Mouse (Mus musculus) heart, postnatal 25 days (tissue): ENCODE data around the gene Xpo6. TPM values are rescaled to one million over a fixed set of nuclear protein-coding genes. Genes with fewer than 3 reads are reported as not detected.

ENCODE experiments used
- DNase-seq: peaks from one replicate; pipeline ENCODE4 v3.0.0; 2022; ENCODE audit warnings: low spot score
- intact Hi-C: fragments of 180-260 bp; cut with DNase I; formaldehyde crosslinking; loops from one replicate; pipeline ENCODE4 v1.15.1; 2025
- total RNA-seq, 2 experiments: library from RNA; stranded (reverse); gene quantifications; 2 replicates each; pipeline ENCODE4 v1.2.3; 2021

Gene Xpo6
- total RNA-seq, 2 experiments from 2014 or later = 19.2 to 23.7 TPM

DNA sequence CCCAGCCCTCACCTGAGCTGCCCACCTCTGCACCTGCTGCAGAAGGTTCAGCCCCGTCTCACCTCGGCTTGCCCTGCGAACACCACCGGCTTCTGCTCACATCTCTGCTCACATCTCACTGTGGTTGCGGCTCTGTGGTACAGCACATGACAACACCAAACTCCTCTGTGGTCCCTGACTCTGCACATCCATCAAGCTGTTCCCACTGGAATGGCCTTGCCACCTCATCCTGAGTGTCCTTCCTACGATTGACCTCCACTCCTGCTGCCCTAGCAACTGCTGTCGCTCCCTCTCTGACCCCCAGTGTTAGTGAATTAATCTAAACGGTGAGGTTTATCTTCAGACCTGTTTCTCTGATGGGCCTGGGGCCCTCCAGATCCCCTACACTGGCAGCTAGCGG, 115.1 kb downstream of the Xpo6 start:
- intact Hi-C loops = loop anchor here (5.0 kb wide), 1 partner anchor 408 kb away; no protein-coding TSS in a partner anchor

DNA sequence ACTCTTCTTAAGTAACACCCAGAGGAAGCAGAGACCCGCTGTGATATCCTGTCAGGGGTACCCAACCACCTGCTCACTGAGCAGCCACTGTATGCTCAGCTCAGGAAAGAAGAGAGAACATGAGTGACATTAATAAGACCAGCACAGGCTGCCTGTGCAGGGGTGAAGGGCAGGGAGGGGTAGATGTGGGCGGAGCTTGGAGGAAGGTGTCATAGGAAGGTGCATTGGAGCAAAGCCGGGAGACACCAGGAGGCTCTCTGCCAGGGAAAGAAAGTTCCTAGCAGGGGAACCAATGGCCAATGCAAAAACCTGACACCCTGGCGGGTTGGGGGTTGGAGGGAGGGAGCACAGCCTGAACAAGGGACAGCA, 116.3 kb downstream of the Xpo6 start:
- no peak for DNase-seq
- intact Hi-C loops = loop anchor here (5.0 kb wide), 4 partner anchors 57 to 337 kb away; no protein-coding TSS in a partner anchor

More for the DNA sequence above, 115.1 kb downstream of the Xpo6 start:
- no peak for DNase-seq

DNA sequence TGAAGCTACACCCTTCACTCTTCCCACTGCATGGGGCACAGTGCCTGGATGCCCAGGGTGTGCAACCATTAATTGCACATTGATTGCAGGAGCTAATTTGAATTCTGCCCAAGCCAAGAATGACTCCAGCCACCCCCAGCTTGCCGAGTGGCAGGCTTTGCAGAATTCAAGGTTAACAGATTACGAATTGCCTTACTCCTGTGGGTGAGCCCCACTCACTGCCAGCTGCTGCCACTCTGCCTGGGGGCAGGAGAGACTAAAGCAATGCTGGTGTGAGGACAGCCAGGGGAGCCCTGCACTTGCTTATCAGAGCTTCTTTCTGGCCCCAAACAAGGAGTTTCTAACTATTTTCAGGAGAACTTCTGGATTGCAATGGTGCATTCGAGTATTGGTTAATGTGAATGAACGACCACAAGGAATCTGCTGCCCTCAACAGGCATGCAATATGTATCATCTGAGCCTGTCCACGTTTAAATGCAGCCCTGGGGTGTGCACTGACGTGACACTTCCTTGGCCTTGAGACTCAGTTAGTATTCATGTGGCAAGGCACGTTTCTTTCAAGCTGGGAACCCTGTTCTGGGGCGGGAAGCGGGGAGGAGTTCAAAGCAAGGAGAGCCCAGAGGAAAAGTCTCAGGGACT, 116.8 kb downstream of the Xpo6 start:
- no peak for DNase-seq
- intact Hi-C loops = loop anchor here (5.0 kb wide), 4 partner anchors 56 to 336 kb away; no protein-coding TSS in a partner anchor

DNA sequence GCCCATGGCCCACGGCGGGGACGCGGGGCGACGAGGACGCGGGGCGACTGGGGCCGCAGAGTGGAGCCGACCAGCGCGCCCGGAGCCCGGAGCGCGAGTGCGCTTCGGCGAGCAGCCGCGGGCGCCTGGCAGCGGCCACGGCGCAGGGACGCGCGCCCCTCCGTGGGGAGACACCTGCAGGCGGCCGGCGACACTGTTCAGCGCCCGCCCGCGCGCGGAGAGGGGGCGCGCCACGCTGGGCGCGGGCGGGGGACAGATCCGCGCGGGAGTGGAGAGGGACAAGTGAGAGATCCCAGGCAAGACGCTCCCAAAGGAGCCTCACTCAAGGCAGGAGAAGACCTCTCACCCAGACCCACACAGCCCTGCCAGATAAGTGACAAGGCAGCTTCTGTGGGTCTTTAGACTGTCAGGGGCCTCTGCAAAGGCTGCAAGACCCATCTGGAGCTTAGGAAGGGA, 118.0 kb downstream of the Xpo6 start, which contains the start of gene Gsg1l:
TSS of gene Gsg1l (minus strand) at position 126 of the 456 bp plus-strand sequence.
- intact Hi-C loops = loop anchor here (5.0 kb wide), 4 partner anchors 55 to 335 kb away; no protein-coding TSS in a partner anchor
- no peak for DNase-seq

DNA sequence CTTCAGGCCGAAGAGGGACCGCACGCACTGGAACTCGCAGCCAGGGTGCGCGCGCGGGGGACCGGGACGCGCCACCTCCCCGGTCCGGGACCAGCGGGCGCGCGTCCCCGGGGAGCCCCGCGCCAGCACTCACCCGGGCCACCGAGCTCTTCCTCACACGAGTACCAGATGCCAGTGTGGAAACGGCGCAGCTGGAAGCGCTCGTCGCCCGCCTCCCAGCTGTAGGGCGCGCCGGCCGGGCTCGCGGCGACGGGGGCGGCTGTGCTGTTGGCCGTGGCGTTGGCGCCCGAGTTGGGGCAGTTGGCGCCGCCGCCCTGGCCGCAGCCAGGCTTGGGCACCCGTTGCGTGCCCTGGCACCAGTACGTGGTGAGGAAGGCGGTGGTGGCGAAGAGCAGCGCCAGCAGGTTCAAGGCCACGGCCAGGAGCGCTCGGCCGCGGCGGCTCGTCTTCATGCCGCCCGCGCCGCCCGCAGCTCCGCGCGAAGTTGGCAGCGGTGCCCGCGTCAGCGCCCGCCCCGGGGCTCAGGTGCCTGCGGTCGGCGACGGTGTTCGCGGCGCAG, 118.5 kb downstream of the Xpo6 start:
- DNase-seq = no peak

DNA sequence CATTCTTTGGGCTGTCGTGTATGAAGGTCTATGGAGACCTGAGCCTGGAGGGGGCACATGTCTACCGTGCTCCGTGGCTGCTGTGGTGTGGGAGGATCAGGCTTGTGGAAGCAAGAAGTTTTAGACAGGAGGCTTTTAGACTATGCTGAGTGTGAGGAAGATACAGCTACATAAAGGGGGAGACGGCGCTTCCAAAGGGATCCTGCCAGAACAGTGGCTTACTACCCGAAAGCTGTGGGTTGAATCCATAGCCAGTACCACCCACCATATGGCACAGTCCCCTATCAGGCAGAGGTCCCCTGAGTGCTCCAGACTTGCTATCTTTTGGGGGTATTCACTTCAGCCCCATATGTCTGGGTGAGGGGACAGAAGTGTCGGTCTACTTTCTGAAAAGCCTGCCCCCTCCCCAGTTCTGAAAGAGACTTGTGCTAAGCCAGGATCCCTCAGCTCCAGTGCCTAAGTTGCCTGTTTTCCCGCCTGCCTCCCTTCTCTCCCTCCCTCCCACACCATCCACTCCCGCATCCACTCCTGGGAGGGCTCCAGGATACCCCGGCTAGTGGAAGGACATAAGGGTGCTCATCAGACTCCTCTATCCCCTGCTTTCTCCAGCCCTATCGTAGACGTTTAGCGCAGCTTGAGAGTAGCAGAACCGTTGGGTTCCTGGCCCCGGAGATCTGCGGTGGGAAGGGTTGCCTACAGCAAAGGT, 119.2 kb downstream of the Xpo6 start:
- no peak for DNase-seq
- intact Hi-C loops = loop anchor here (5.0 kb wide), 4 partner anchors 54 to 334 kb away; no protein-coding TSS in a partner anchor

More for the DNA sequence above, 118.5 kb downstream of the Xpo6 start:
- intact Hi-C loops = loop anchor here (5.0 kb wide), 4 partner anchors 55 to 335 kb away; no protein-coding TSS in a partner anchor

DNA sequence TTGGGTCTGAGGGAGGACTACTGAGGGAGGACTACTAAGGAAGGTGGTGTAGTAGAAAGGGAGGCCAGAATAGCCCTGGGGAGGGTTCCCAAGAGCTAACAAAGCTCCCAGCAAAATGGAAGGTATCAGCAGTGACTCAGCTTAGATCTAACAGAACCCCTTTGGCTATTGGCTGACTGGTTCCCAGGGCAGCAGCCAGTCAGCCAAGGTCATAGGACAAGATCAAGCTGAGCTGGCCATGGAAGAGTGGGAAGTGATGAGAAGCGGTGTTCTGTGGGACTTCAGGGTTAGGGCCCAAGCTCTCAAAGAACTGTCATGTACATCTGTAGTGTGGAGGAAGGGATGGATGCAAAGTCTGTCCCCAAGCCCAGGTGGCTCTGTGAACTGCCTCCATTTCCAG, 123.4 kb downstream of the Xpo6 start:
- intact Hi-C loops = no loop called here
- no peak for DNase-seq

DNA sequence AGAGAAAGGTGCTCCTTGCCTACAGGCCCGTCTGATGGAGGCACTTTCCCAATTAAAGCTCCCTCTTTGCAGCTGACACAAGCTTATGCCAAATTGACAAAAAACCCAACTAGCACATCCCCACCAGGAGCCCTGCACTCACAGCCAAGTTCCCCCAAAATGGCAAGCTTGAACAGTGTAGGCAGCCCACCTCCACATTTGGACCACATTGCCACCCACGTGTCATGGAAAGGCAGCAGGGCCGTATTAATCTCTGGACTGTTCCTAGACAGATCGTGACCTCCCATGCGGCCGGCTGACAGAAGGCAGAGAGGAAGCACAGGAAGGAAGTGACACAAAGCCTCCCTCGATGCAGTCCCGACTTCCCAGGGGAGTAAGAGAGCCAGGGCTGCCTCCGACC, 125.2 kb downstream of the Xpo6 start:
- DNase-seq = no peak
- intact Hi-C loops = no loop called here

DNA sequence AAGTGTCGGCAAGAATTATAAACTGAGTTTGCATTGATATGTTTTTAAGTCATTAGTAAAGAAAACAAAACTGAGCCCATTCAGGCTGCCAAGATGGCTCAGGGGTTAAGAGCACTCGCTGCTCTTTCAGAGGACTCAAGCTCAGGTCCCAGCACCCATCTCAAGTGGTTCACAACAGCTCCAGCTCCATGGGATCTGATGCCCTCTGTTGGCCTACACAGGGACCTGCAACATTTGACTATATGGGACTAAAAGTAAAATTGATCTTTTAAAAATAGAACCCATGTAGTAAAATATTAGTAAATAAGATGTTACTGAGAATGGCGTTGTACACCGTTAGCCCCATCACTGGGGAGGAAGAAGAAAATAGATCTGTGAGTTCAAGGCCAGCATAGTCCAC, 130.0 kb downstream of the Xpo6 start:
- intact Hi-C loops = no loop called here
- no peak for DNase-seq

DNA sequence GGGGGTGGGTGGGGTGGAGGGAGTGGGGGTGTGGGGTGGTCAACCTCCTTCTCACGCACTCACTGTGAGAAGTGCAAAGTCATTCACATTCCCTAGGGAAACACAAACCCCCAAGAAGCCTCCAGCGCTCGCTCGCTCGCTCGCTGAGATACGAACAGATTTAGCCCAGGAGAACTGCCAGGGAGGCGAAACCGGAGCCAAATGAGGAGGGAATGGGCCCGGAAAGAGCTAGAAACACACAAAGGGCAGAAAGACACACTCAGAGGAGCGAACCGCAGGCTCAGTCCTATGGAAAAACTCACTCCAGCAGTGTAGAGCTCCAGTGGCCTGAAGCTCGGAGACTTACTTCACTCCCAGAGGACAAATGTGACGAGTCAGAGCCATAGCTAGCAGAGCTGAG, 133.5 kb downstream of the Xpo6 start:
- no peak for DNase-seq
- intact Hi-C loops = no loop called here

DNA sequence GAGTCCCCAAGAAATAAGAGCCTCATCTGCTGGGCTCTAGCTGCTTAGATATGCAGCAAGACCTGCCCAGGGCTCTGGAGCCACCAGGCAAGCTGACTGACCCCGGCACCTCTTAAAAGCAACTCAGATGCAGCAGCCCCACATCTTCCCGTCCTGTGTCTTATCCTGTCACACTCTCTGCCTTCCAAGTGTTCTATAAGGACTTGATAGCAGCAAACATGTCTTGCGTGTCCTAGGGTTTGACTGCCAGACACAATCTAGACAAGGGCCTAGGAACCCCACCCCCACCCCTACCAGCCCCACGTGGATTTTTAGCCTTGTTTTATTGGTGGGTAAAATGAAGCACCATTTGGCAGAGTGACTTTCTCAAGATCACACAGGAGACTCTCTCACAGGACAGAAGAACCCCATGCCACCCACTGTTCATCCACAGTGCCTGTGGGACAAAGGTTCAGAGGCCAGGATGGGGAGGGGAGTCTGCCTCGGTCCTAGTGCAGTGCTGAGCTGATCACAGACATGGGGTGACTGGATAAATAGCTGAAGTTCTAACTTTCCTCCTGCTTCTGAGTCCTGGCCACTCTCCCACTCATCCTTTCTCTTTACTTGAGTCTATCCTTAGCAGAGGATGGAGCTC, 134.9 kb downstream of the Xpo6 start:
- no peak for DNase-seq
- intact Hi-C loops = no loop called here

DNA sequence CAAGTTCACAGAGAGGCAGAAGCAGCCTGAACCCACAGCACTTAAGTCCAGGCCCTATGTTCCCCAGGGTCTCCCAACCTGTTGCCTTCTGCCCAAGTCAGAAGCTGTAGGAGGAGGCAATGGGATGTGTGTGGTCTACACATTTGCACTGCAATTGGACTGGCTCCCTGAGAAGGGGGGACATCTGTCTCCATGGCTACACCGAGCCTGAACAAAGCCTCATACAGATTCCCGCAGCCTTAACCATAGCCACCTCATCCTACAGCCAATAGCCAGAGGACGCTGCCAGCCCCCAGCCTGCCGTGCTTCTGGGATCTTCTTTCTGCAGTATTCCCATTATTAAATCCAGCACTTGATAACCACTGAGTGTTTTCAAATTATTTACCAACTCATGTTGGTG, 138.1 kb downstream of the Xpo6 start:
- intact Hi-C loops = no loop called here
- no peak for DNase-seq

DNA sequence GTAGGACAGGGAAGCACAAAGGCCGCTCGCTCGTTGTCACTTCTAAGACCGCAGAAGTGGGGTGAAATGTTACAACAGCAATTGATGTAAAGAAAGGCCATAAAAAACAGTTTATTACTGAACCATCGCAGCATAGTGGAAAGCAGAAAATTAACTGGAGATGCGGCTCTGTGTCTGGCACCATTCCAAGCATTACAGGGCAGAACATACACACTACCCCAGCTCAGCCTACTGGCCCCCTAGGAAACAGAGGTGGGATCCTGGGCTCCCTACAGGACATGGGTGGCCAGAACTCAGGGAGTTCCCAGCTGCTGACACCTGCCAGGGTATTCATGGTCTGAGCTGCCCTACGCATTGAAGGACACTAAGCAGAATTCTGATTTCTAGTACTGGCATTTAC, 141.4 kb downstream of the Xpo6 start:
- intact Hi-C loops = no loop called here
- DNase-seq = no peak

DNA sequence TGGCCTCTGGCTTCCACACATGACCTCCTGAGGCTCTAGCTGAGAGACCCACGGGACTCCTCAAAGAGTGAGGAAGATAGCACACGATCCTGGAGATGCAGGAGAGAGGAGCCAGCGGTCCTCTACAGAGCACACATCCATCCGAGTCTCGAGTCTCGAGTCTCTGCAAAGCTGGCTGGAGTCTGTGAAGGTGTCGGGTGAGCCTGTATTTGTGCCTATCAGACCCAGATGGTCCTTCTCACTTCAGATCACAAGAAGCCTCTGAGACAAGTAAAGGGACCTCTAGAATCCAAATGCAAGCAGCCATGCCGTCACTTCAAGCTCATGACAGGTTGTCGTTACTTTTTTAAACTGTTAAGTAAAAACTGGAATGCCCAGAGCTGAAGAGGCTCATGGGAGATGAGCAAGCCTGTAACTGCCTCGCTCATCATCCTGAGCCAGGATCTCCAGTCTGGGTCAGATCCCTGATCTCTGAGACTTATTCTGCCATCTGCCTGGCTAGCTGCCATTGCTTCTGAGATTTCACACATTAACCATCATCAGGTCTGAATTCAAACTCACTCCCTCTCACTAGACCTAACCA, 142.9 kb downstream of the Xpo6 start:
- DNase-seq = no peak
- intact Hi-C loops = no loop called here

DNA sequence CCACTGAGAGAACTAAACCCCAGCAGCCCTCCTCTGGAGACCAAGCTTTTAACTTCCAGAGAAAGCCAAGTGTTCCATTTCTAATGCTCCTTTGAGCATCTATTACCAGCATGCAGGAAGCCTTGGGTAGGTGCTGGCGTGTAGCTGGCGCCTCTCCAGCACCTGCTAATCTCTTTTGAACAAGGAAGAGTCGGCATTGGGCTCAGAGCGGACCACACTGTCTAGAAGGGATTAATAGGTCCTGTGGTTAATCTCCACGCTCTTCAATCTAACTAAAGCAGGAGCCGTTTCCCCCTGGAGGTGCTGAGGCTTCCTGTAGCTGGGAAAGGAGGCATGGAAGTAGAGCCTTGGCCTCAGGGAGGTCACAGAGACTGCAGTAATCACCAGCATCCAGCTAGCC, 145.7 kb downstream of the Xpo6 start:
- intact Hi-C loops = no loop called here

DNA sequence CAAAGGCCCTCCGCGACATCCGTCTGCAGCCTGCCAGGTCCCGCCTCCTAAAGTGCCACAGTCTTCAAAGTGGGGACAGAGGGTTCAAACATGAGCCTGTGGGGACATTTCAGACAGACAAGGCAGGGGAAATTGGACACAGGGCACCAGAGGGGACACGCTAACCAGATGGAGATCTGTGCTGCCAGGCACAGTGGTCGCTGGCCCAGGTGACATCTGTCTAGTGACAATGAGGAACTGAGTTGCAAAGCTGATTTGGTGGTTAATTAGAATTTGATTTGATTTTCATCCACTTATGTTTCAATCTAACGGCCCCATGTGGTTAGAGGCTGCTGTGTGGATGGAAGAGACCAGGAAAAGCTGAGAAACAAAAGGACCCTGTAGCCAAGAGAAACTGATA, 146.7 kb downstream of the Xpo6 start:
- no peak for DNase-seq
- intact Hi-C loops = no loop called here

More for the DNA sequence above, 145.7 kb downstream of the Xpo6 start:
- DNase-seq = no peak

DNA sequence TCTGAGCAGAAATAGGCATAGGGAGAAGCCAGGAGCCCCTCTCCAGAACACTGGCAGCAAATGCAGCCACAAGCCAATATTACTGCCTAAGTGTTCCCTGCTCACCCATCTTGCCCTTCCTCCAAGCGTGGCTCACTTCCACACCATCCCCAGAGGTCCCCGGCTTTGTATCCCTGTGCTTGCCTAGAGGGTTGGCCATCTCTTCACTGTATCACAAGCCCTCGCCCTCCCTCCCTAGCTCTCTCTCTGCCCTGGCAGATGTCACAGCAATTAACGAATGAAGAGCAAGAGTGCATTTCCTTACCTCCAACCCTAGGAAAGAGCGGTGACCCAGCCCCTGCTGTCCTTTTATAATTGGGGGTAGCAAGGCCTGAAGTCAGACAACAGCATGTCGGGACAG, 148.4 kb downstream of the Xpo6 start:
- intact Hi-C loops = no loop called here
- DNase-seq = no peak
